Mouse (Mus musculus): ENCODE data around the gene Slfn14. TPM values are rescaled to one million over a fixed set of nuclear protein-coding genes. Genes with fewer than 3 reads are reported as not detected.
"Not testable (repeated sequence)": the region's sequence is repeated elsewhere in the genome, so short reads cannot be mapped to it uniquely, and the experiment has no call there.

Slfn14 gene
- polyA plus RNA-seq, 1 experiment from 2014 or later: 0.16 TPM

- 58% methylated on average over 5 of the region's 5 CpGs for WGBS
- H3K9ac ChIP-seq (replicated peaks; ENCODE audit: low read depth, low read length); H3K4me3 ChIP-seq (ENCODE audit: low read depth, low read length); H3K4me2 ChIP-seq (ENCODE audit: low read depth, low read length); H3K27ac ChIP-seq (ENCODE audit: low read depth, low read length); ATAC-seq (ENCODE audit: low read depth); H3K4me1 ChIP-seq (ENCODE audit: control insufficient read depth, insufficient read depth, low read length); H3K27me3 ChIP-seq (ENCODE audit: control insufficient read depth, insufficient read depth, low read length); H3K36me3 ChIP-seq (ENCODE audit: control insufficient read depth, insufficient read depth, low read length); H3K9me3 ChIP-seq (ENCODE audit: control insufficient read depth, low read length): not testable (repeated sequence)
Measured at GRCm38 (mm10) chr11:83233621-83234020, 52.9 kb downstream of the Slfn14 start.

GRCm38 (mm10) chr11:83230966-83231365 lies 55.6 kb downstream of the Slfn14 start:
- Histone ChIP-seq H3K4me3 (ENCODE audit: low read depth, low read length) (no peak overlapping the region), H3K4me2 (ENCODE audit: low read depth, low read length) (no peak overlapping the region), H3K27ac (ENCODE audit: low read depth, low read length) (no peak overlapping the region), H3K4me1 (ENCODE audit: control insufficient read depth, insufficient read depth, low read length) (no peaks in the 10 kb centered on the region), H3K27me3 (ENCODE audit: control insufficient read depth, insufficient read depth, low read length) (no peaks in the 10 kb centered on the region), H3K9me3 (ENCODE audit: control insufficient read depth, low read length) (no peaks in the 10 kb centered on the region), H3K36me3 (ENCODE audit: control insufficient read depth, insufficient read depth, low read length) (no peaks in the 10 kb centered on the region), H3K9ac (replicated peaks; ENCODE audit: low read depth, low read length) (no peak overlapping the region)
- 70% methylated on average over 3 of the region's 3 CpGs for WGBS
- no peak for ATAC-seq (ENCODE audit: low read depth)

- H3K36me3 ChIP-seq (ENCODE audit: control insufficient read depth, insufficient read depth, low read length): no peaks in the 10 kb centered on the region
- H3K4me3 ChIP-seq (ENCODE audit: low read depth, low read length): no peak overlapping the region
- H3K4me1 ChIP-seq (ENCODE audit: control insufficient read depth, insufficient read depth, low read length): no peaks in the 10 kb centered on the region
- no peak overlapping the region for H3K9ac ChIP-seq (replicated peaks; ENCODE audit: low read depth, low read length)
- WGBS: 85% methylated on average over 7 of the region's 7 CpGs
- H3K27ac ChIP-seq (ENCODE audit: low read depth, low read length): no peak overlapping the region
- H3K27me3 ChIP-seq (ENCODE audit: control insufficient read depth, insufficient read depth, low read length): no peaks in the 10 kb centered on the region
- no peak overlapping the region for H3K4me2 ChIP-seq (ENCODE audit: low read depth, low read length)
- no peaks in the 10 kb centered on the region for H3K9me3 ChIP-seq (ENCODE audit: control insufficient read depth, low read length)
- ATAC-seq (ENCODE audit: low read depth): no peak
Measured at GRCm38 (mm10) chr11:83227926-83228723, 58.4 kb downstream of the Slfn14 start.

- WGBS: 92% methylated on average over 9 of the region's 9 CpGs
- H3K9ac ChIP-seq (replicated peaks; ENCODE audit: low read depth, low read length): no peak overlapping the region
- no peak for ATAC-seq (ENCODE audit: low read depth)
Measured at GRCm38 (mm10) chr11:83225371-83225960, 61.1 kb downstream of the Slfn14 start.

More at GRCm38 (mm10) chr11:83225371-83225960, 61.1 kb downstream of the Slfn14 start:
- Histone ChIP-seq H3K27me3 (ENCODE audit: control insufficient read depth, insufficient read depth, low read length) (no peaks in the 10 kb centered on the region), H3K9me3 (ENCODE audit: control insufficient read depth, low read length) (no peaks in the 10 kb centered on the region), H3K4me1 (ENCODE audit: control insufficient read depth, insufficient read depth, low read length) (no peaks in the 10 kb centered on the region), H3K36me3 (ENCODE audit: control insufficient read depth, insufficient read depth, low read length) (no peaks in the 10 kb centered on the region), H3K4me2 (ENCODE audit: low read depth, low read length) (no peak overlapping the region), H3K4me3 (ENCODE audit: low read depth, low read length) (no peak overlapping the region), H3K27ac (ENCODE audit: low read depth, low read length) (no peak overlapping the region)

Other genes starting within 250 kb of the Slfn14 start
- 0.24 and 1.2 TPM in 2 replicates for gene Slfn2, start 221.6 kb downstream of the Slfn14 start, polyA plus RNA-seq (2014; fragmentation: Nextera tagmentation; extraction: Ambion mirVana)
- gene Slfn1, start 169.9 kb downstream of the Slfn14 start, polyA plus RNA-seq (2014; fragmentation: Nextera tagmentation; extraction: Ambion mirVana): not detected in 2 replicates
- gene Slfn4, start 111.5 kb downstream of the Slfn14 start, polyA plus RNA-seq (2014; fragmentation: Nextera tagmentation; extraction: Ambion mirVana): not detected in 2 replicates
- gene Slfn3, start 95.4 kb downstream of the Slfn14 start, polyA plus RNA-seq (2014; fragmentation: Nextera tagmentation; extraction: Ambion mirVana): 0.09 and 0.23 TPM in 2 replicates
- gene Ap2b1, start 12.3 kb upstream of the Slfn14 start, polyA plus RNA-seq (2014; fragmentation: Nextera tagmentation; extraction: Ambion mirVana): 155 and 160 TPM in 2 replicates
- 16.3 and 16.8 TPM in 2 replicates for gene Pex12, start 15.9 kb upstream of the Slfn14 start, polyA plus RNA-seq (2014; fragmentation: Nextera tagmentation; extraction: Ambion mirVana)
- gene Rasl10b, start 122.4 kb upstream of the Slfn14 start, polyA plus RNA-seq (2014; fragmentation: Nextera tagmentation; extraction: Ambion mirVana): 21.3 and 24.0 TPM in 2 replicates
- gene Gas2l2, start 142.7 kb upstream of the Slfn14 start, polyA plus RNA-seq (2014; fragmentation: Nextera tagmentation; extraction: Ambion mirVana): 0.17 and 0.70 TPM in 2 replicates
- gene 1700020L24Rik, start 151.0 kb upstream of the Slfn14 start, polyA plus RNA-seq (2014; fragmentation: Nextera tagmentation; extraction: Ambion mirVana): 0.62 and 0.76 TPM in 2 replicates
- 1.9 and 5.7 TPM in 2 replicates for gene Mmp28, start 176.3 kb upstream of the Slfn14 start, polyA plus RNA-seq (2014; fragmentation: Nextera tagmentation; extraction: Ambion mirVana)
- gene Taf15, start 186.4 kb upstream of the Slfn14 start, polyA plus RNA-seq (2014; fragmentation: Nextera tagmentation; extraction: Ambion mirVana): 9.5 and 20.4 TPM in 2 replicates
- not detected in 2 replicates for gene Heatr9, start 235.4 kb upstream of the Slfn14 start, polyA plus RNA-seq (2014; fragmentation: Nextera tagmentation; extraction: Ambion mirVana)
- gene Ccl5, start 243.8 kb upstream of the Slfn14 start, polyA plus RNA-seq (2014; fragmentation: Nextera tagmentation; extraction: Ambion mirVana): not detected in 2 replicates

Data from neural tube, embryonic 14.5 days (tissue).